Comparison of ENCODE assay signal across 8 mouse cellular contexts in genomic region chr19:5646731-5647330, GRCm38 (mm10).
"Had no signal": no experiment of that assay in that cellular context is flagged by ENCODE, and none has a peak within 500 bp of the region (broad histone marks: within the 10 kb centered on the region; RNA-seq: fewer than 3 reads in every experiment).

No protein-coding gene starts in this region.

- DNase-seq: liver, postnatal 0 days; lung, adult 2 months; lung, postnatal 14 days; lung, postnatal 36 days; right cerebral cortex, postnatal 14 days; thymus, adult 2 months; thymus, postnatal 25 days; thymus, postnatal 4 days had no signal
